Mouse (Mus musculus): ENCODE data around the gene Cct7.

GRCm38 (mm10) chr6:85445286-85445685 is 6.0 kb upstream of the Cct7 start:
- TF ChIP-seq CTCF (conservative IDR thresholded peaks at IDR 0.05; ENCODE audit: low read length) (no peak), POU5F1 (IDR thresholded peaks at IDR 0.05; ENCODE audit: borderline replicate concordance, low read length) (no peak), NANOG (IDR thresholded peaks at IDR 0.05; ENCODE audit: borderline replicate concordance, low read length) (no peak)

Data from E14TG2a.4 (cell line).